Mouse (Mus musculus) spleen, adult 12 weeks (tissue): ENCODE measurements around the gene Srp14.

ENCODE experiments used
- DNase-seq: peaks from one replicate; pipeline ENCODE4 v3.0.0; 2022; ENCODE audit warnings: low spot score

Srp14 gene

DNA sequence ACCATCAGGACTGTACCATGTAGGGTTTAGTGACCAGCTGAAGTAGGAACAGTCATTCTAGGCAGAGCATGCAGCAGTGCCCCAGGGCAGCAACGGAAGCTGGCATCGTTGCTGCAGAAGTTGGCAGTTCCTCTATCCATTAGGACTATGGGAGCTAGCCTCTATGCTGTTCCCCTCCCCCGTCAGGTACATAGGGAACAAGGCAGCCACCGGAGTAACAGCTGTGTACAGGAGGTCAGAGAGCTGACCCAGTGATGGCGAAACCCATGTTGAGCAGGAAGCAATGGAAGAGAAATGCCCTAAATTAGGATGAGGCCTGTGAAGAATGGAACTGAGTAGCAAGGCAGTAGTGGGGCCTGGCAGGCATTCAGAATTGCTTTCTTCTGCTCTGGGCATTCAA is 37.3 kb downstream of the Srp14 start:
- DNase-seq, result no peak

DNA sequence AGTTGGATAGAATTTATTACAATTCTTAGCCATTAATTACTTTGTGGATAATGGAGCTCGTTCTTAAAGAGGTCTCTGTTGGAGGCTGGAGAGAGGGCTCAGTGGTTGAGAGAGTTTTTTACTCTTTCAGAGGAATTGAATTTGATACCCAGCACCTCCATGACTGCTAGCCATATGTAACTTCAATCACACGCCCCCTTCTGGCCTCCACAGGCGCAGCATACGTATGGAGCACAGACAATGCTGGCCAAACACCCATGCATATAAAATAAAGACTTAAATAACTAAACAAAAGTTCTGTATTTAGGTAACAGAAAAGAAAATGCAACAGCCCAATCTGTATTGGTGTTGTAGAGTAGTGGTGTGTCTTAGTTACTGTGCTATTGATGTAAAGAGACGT is 47.9 kb downstream of the Srp14 start:
- DNase-seq, result no peak

DNA sequence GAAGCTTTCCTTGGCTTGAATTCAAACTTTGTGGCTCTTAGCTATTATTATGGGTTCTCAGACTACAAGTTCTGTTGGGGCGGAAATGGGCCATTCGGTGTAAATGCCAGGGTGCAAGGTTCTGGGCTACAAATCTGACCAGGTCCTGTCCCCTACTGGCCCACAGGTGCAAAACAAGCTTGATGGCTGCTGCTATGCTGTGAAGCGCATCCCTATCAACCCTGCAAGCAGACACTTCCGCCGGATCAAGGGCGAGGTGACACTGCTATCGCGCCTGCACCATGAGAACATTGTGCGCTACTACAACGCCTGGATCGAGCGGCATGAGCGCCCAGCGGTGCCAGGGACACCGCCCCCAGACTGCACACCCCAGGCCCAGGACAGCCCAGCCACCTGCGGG is 48.9 kb downstream of the Srp14 start:
- no peak for DNase-seq

DNA sequence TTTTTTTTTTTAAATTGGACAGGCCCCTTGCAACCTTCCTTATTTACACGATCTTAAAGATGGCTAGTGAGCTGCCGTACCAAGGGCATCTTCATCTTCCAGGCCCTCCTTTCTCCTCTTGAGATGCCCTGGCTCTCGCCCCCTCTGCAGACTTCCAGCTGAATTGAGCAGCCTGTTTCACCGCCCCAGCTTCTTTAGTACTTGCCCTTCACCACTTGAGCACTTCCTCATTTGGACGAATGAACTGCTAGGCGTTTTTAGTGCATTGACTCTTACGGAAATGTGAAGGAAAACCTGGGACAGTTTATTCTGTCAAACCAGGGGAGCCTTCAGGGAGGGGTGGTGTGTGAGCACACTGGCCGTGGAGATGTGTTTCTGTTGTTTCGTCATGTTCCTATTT is 50.2 kb downstream of the Srp14 start:
- no peak for DNase-seq

DNA sequence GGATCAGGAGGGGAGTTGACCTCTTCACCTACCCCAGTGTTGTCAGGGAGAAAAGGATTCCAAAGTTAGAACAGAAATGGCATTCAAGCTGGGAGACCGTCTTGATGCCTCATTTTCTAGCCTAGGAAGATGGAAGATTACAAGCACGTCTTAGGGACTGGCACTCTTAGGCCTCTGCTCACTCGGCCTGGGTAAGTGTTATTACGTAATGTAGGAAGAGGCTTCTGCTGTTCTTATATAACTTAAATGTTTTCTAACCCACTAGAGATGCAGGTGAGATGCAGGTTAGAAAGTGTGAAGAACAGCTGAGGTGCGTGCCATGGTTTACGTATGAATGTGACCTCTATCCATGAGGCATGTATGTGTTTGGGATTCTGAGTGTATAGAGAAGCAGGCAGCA is 51.2 kb downstream of the Srp14 start:
- no peak for DNase-seq
